Comparison of ENCODE assay signal across 9 mouse cellular contexts in the genomic region with DNA sequence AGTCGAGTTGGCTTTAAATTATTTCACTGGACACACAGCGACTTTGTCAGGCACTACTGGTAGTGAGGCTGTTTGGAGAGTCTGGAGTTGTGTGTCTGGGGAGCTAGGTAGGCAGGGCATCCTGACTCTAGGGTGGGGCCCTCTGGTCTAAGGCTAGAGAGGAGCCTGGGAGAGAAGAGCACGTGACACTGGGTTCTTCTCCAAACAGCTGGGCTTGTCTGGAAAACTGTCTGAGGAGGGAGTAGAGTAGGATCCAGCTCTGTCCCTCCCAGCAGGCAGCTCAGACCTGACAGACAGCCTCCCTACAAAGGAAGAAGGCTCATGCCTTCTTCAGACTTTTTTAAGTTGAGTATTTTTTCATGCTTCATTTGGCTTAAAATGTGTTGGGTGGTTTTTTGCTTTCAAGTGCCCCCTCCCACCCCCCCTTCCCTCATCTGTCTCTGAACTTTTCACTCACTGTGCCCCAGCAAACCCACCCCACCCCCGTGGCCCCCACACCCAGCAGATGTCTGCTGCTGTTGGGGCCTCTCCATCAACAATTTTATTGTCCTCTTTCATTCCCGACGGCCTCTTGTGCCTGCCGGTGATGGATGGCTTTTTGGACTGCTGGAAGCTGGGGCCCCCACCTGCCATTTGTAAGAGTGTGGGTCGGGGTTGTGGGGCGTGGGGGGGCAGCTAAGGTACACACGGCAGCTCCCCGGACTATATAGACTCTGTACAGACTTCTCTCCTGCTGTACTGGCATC. TPM values are rescaled to one million over a fixed set of nuclear protein-coding genes. Genes with fewer than 3 reads are reported as not detected.
A peak's percentile ranks its signal among the peaks of the same experiment; 100 is the strongest.
DNase-seq lines count a peak whose midpoint lies in the region; ATAC-seq lines count a peak whose summit lies in the region.
"Had no signal": no experiment of that assay in that cellular context is flagged by ENCODE, and none has a peak within 500 bp of the region (broad histone marks: within the 10 kb centered on the region; RNA-seq: fewer than 3 reads in every experiment).

No protein-coding gene starts in this region.

- DNase-seq in embryonic facial prominence, embryonic 11.5 days (ENCODE audit: low spot score) = no peak
- peak; percentile 60 to 63 for DNase-seq in heart, postnatal 10 days
- no peak for DNase-seq in adrenal gland, postnatal 10 days
- DNase-seq in adrenal gland, postnatal 4 days (ENCODE audit: low spot score in 2 of 2) = no peak
- DNase-seq in cerebellum, adult 11-12 months = no peak

- peak overlapping the region; percentile 41 for H3K9ac ChIP-seq in embryonic facial prominence, embryonic 11.5 days (replicated peaks; ENCODE audit: low read length)
- no peak overlapping the region for H3K9ac ChIP-seq in neural tube, embryonic 12.5 days

- H3K4me3 ChIP-seq in megakaryocyte, embryonic 14.5 days (replicated peaks) = peak overlapping the region; percentile 69
- no peak overlapping the region for H3K4me3 ChIP-seq in embryonic facial prominence, embryonic 11.5 days (ENCODE audit: low read depth, low read length)
- H3K4me3 ChIP-seq in neural tube, embryonic 12.5 days = no peak overlapping the region

- H3K4me2 ChIP-seq in embryonic facial prominence, embryonic 11.5 days (ENCODE audit: low read depth, low read length) = peak overlapping the region; percentile 23
- H3K4me2 ChIP-seq in neural tube, embryonic 12.5 days (replicated peaks) = peak overlapping the region; percentile 38

- intact Hi-C loops in heart, postnatal 10 days (cut with DNase I) = loop anchor here (5.0 to 10.0 kb wide), 2 partner anchors 33 to 380 kb away; a partner anchor contains a TSS

- no peaks in the 10 kb centered on the region for H3K36me3 ChIP-seq in megakaryocyte, embryonic 14.5 days (replicated peaks; ENCODE audit: low read length)
- no peaks in the 10 kb centered on the region for H3K36me3 ChIP-seq in embryonic facial prominence, embryonic 11.5 days (replicated peaks; ENCODE audit: control insufficient read depth, insufficient read depth, low read depth, low read length)
- H3K36me3 ChIP-seq in neural tube, embryonic 12.5 days = no peaks in the 10 kb centered on the region

- H3K9me3 ChIP-seq in megakaryocyte, embryonic 14.5 days = no peaks in the 10 kb centered on the region
- H3K9me3 ChIP-seq in embryonic facial prominence, embryonic 11.5 days (replicated peaks; ENCODE audit: control insufficient read depth, low read length) = no peaks in the 10 kb centered on the region
- H3K9me3 ChIP-seq in neural tube, embryonic 12.5 days = no peaks in the 10 kb centered on the region

- H3K4me1 ChIP-seq in megakaryocyte, embryonic 14.5 days = peaks cover 42% of the 10 kb centered on the region
- peaks cover 16% of the 10 kb centered on the region for H3K4me1 ChIP-seq in embryonic facial prominence, embryonic 11.5 days (ENCODE audit: control insufficient read depth, insufficient read depth, low read length)
- peaks cover 63% of the 10 kb centered on the region for H3K4me1 ChIP-seq in neural tube, embryonic 12.5 days

- WGBS in embryonic facial prominence, embryonic 11.5 days = 9% methylated on average over 11 of the region's 11 CpGs
- WGBS in neural tube, embryonic 12.5 days = 2% methylated on average over 11 of the region's 11 CpGs

- peak overlapping the region; percentile 56 for H3K27ac ChIP-seq in embryonic facial prominence, embryonic 11.5 days (replicated peaks; ENCODE audit: low read depth, low read length)
- H3K27ac ChIP-seq in neural tube, embryonic 12.5 days = 0 out of 2 replicates have a peak overlapping the region, but pooled peaks have one; percentile 26

- ATAC-seq in megakaryocyte, adult 5-6 weeks (ENCODE audit: poor library complexity, severe bottlenecking) = no peak
- ATAC-seq in embryonic facial prominence, embryonic 11.5 days (replicated peaks; ENCODE audit: insufficient number of reproducible peaks, low FRiP score, low TSS enrichment, low read depth) = no peak; the same call in 1 of the 2 replicates
- ATAC-seq in neural tube, embryonic 12.5 days (ENCODE audit: low FRiP score, low read depth) = peak; percentile 59; the same call in 1 of the 2 replicates

- peaks cover 62% of the 10 kb centered on the region for H3K27me3 ChIP-seq in megakaryocyte, embryonic 14.5 days (replicated peaks)
- H3K27me3 ChIP-seq in embryonic facial prominence, embryonic 11.5 days (ENCODE audit: control insufficient read depth, insufficient read depth, low read length) = no peaks in the 10 kb centered on the region
- 0 out of 2 replicates have a peak, but pooled peaks cover 9% of the 10 kb centered on the region for H3K27me3 ChIP-seq in neural tube, embryonic 12.5 days (replicated peaks)

RNA-seq across cellular contexts. Expression of a gene that starts 5.7 kb away (rescaled TPM):
- not detected in 2 replicates for polyA plus RNA-seq in megakaryocyte, embryonic 14.5 days (2012; ENCODE audit: insufficient read depth, low replicate concordance)
- total RNA-seq in megakaryocyte, adult 5-6 weeks (2015) = not detected in 2 replicates
- 0.11 TPM in 1 of 2 replicates, not detected in the other for total RNA-seq in megakaryocyte, adult 5-6 weeks (2017)
- polyA plus RNA-seq in embryonic facial prominence, embryonic 11.5 days (2014; fragmentation: Nextera tagmentation; extraction: Ambion mirVana) = 6.7 and 6.9 TPM in 2 replicates
- total RNA-seq in heart, postnatal 10 days (2021) = 1 to 10 TPM; 7.7 to 7.9 TPM
- 4.0 and 4.5 TPM in 2 replicates for polyA plus RNA-seq in neural tube, embryonic 12.5 days (2016; fragmentation: Nextera tagmentation; extraction: Ambion mirVana)
- total RNA-seq in adrenal gland, postnatal 10 days (2021) = 1 to 10 TPM; 3.9 to 4.7 TPM
- 10 to 100 TPM in 1 of 2 experiments, 1 to 10 TPM in 1; 7.1 to 10.1 TPM for total RNA-seq in adrenal gland, postnatal 4 days (2021)

RNA-seq across cellular contexts. Expression of a gene that starts 50.2 kb away (rescaled TPM):
- polyA plus RNA-seq in megakaryocyte, embryonic 14.5 days (2012; ENCODE audit: insufficient read depth, low replicate concordance) = 0.16 TPM in 1 of 2 replicates, not detected in the other
- total RNA-seq in megakaryocyte, adult 5-6 weeks (2015) = 0.11 and 0.78 TPM in 2 replicates
- total RNA-seq in megakaryocyte, adult 5-6 weeks (2017) = 1.6 TPM in 1 of 2 replicates, not detected in the other
- 1.4 and 3.4 TPM in 2 replicates for polyA plus RNA-seq in embryonic facial prominence, embryonic 11.5 days (2014; fragmentation: Nextera tagmentation; extraction: Ambion mirVana)
- not detected for total RNA-seq in heart, postnatal 10 days (2021)
- 0.23 TPM in 1 of 2 replicates, not detected in the other for polyA plus RNA-seq in neural tube, embryonic 12.5 days (2016; fragmentation: Nextera tagmentation; extraction: Ambion mirVana)
- total RNA-seq in adrenal gland, postnatal 10 days (2021) = under 1 TPM in 1 of 2 experiments, not detected in 1; 0.36 TPM
- under 1 TPM; 0.42 to 0.73 TPM for total RNA-seq in adrenal gland, postnatal 4 days (2021)
- polyA plus RNA-seq: testis, adult 2 months had no signal

Comparison
In these comparisons a context has a peak if more than half of its experiments do, and no peak if none do; other contexts are left out.
1. DNase-seq: peak in heart, postnatal 10 days (2 of 2); none in embryonic facial prominence, embryonic 11.5 days (single experiment), adrenal gland, postnatal 10 days (single experiment), adrenal gland, postnatal 4 days (0 of 2) and cerebellum, adult 11-12 months (single experiment).
2. RNA of a gene that starts 5.7 kb away (total RNA-seq): 7.1 to 10.1 TPM in adrenal gland, postnatal 4 days, 7.7 to 7.9 TPM in heart, postnatal 10 days and 3.9 to 4.7 TPM in adrenal gland, postnatal 10 days; 0.11 TPM in megakaryocyte, adult 5-6 weeks; every median in the first group is over 4 times any median in the second.